ENCODE assay signal across 21 mouse cellular contexts in the genomic region with DNA sequence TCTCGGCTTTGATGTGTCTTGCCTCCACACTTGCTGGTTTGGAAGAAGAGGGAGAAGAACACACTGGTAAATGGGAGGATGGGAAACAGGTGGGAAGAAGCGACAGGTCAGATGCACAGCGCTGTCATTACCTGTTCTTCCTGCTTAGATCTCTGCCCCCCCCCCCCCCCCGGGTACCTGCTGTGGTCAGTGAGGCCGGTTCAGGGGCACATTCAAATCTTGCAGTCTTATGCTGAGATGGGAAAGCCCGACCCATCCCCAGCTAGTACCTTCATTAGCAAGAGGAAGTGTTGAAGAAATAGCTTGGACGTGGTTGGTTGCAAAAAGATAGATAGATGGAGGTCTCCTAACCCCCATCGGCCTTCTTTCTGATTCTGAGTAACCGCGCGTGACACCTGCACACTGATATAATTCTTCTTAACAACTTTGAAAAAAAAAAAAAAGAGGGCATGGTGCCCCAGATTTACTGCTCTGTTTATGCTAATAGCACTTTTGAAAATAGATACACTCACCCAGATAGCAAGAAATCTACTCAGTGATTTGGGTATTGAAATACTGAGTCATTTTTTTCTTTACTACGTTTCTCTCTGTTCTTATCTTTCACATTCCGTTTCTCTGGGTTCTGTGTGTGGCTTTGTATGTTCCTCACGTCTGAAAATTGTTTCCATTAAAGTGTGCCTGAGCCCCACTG. TPM values are rescaled to one million over a fixed set of nuclear protein-coding genes. Genes with fewer than 3 reads are reported as not detected.
DNase-seq lines count a peak whose midpoint lies in the region; ATAC-seq and TF ChIP-seq lines count a peak whose summit lies in the region.
"Had no signal": no experiment of that assay in that cellular context is flagged by ENCODE, and none has a peak within 500 bp of the region (broad histone marks: within the 10 kb centered on the region; RNA-seq: fewer than 3 reads in every experiment).

No protein-coding gene starts in this region.

- no peak for DNase-seq in thymus, adult 2 months
- no peak for DNase-seq in thymus, adult 18-20 months
- peak; percentile 55 for DNase-seq in CD4-positive, CD25-positive, alpha-beta regulatory T cell, adult 2 months (ENCODE audit: low read depth, low spot score)
- no peak for DNase-seq in forebrain, embryonic 14.5 days (ENCODE audit: low spot score)
- no peak for DNase-seq in left cerebral cortex, postnatal 25 days (ENCODE audit: low spot score in 2 of 2)
- no peak for DNase-seq in forebrain, embryonic 11.5 days (ENCODE audit: low spot score)
- DNase-seq: adrenal gland, postnatal 14 days; B cell, adult 2 months; cerebellum, adult 18-20 months; cerebellum, adult 9-11 months; cerebellum, postnatal 36 days; heart, adult 18-20 months had no signal

- no peak for TF ChIP-seq CTCF in thymus, adult 2 months (IDR thresholded peaks at IDR 0.05; ENCODE audit: borderline replicate concordance, control insufficient read depth, extremely low read depth, insufficient read depth, low read length, poor library complexity)
- TF ChIP-seq CTCF in small intestine, adult 2 months (IDR thresholded peaks at IDR 0.05; ENCODE audit: extremely low read depth, insufficient read length, insufficient replicate concordance, low read depth, low read length), result no peak

- peaks cover 13% of the 10 kb centered on the region for H3K36me3 ChIP-seq in thymus, adult 2 months (ENCODE audit: control insufficient read depth, insufficient read depth, low read length)
- no peaks in the 10 kb centered on the region for H3K36me3 ChIP-seq in small intestine, adult 2 months (ENCODE audit: control insufficient read depth, insufficient read depth, low read length)
- no peaks in the 10 kb centered on the region for H3K36me3 ChIP-seq in forebrain, embryonic 14.5 days (ENCODE audit: control insufficient read depth, insufficient read depth, low read length)
- no peaks in the 10 kb centered on the region for H3K36me3 ChIP-seq in forebrain, embryonic 11.5 days (ENCODE audit: control insufficient read depth, insufficient read depth, low read length)
- H3K36me3 ChIP-seq: embryonic facial prominence, embryonic 13.5 days; G1E; hindbrain, embryonic 10.5 days had no signal

- peaks cover 40% of the 10 kb centered on the region for H3K4me1 ChIP-seq in thymus, adult 2 months (replicated peaks; ENCODE audit: control insufficient read depth, insufficient read depth, low read length)
- peaks cover 2% of the 10 kb centered on the region; the same call in 1 of the 2 replicates for H3K4me1 ChIP-seq in small intestine, adult 2 months (ENCODE audit: control insufficient read depth, insufficient read depth, insufficient read length, low read length)
- no peaks in the 10 kb centered on the region for H3K4me1 ChIP-seq in forebrain, embryonic 14.5 days (ENCODE audit: control insufficient read depth, insufficient read depth, low read length)
- no peaks in the 10 kb centered on the region; the same call in 1 of the 2 replicates for H3K4me1 ChIP-seq in forebrain, embryonic 11.5 days (replicated peaks; ENCODE audit: control insufficient read depth, insufficient read depth, low read length)

- no peaks in the 10 kb centered on the region for H3K27me3 ChIP-seq in thymus, adult 2 months (ENCODE audit: control insufficient read depth, insufficient read depth, low read length)
- peaks cover 5% of the 10 kb centered on the region; the same call in 1 of the 2 replicates for H3K27me3 ChIP-seq in small intestine, adult 2 months (ENCODE audit: control insufficient read depth, insufficient read depth, low read length)
- H3K27me3 ChIP-seq in forebrain, embryonic 14.5 days (replicated peaks; ENCODE audit: control insufficient read depth, insufficient read depth, low read length), result no peaks in the 10 kb centered on the region
- no peaks in the 10 kb centered on the region for H3K27me3 ChIP-seq in forebrain, embryonic 11.5 days (ENCODE audit: control insufficient read depth, insufficient read depth, low read length)
- H3K27me3 ChIP-seq: embryonic facial prominence, embryonic 13.5 days; forebrain, embryonic 13.5 days had no signal

- H3K4me3 ChIP-seq in thymus, adult 2 months (ENCODE audit: control insufficient read depth, insufficient read depth, low read length), result peak overlapping the region; percentile 37
- H3K4me3 ChIP-seq in small intestine, adult 2 months (ENCODE audit: low read depth, low read length), result peak overlapping the region; percentile 50
- no peak overlapping the region for H3K4me3 ChIP-seq in forebrain, embryonic 14.5 days (ENCODE audit: low read depth, low read length)
- H3K4me3 ChIP-seq in forebrain, embryonic 11.5 days (ENCODE audit: low read depth, low read length), result no peak overlapping the region
- H3K4me3 ChIP-seq: embryonic facial prominence, embryonic 13.5 days; forebrain, embryonic 13.5 days; hindbrain, embryonic 10.5 days had no signal

- no peaks in the 10 kb centered on the region for H3K9me3 ChIP-seq in forebrain, embryonic 14.5 days (replicated peaks; ENCODE audit: control insufficient read depth, low read length)
- no peaks in the 10 kb centered on the region for H3K9me3 ChIP-seq in forebrain, embryonic 11.5 days (ENCODE audit: control insufficient read depth, low read length)
- H3K9me3 ChIP-seq: embryonic facial prominence, embryonic 13.5 days; forebrain, embryonic 13.5 days; G1E; hindbrain, embryonic 10.5 days had no signal

- TF ChIP-seq POLR2A in thymus, adult 2 months (IDR thresholded peaks at IDR 0.05; ENCODE audit: control insufficient read depth, extremely low read depth, insufficient read depth, low read length, poor library complexity), result no peak
- no peak for TF ChIP-seq POLR2A in small intestine, adult 2 months (IDR thresholded peaks at IDR 0.05; ENCODE audit: low read depth, low read length)

- H3K4me2 ChIP-seq in forebrain, embryonic 14.5 days (ENCODE audit: low read length), result no peak overlapping the region
- H3K4me2 ChIP-seq in forebrain, embryonic 11.5 days (ENCODE audit: low read depth, low read length, severe bottlenecking), result no peak overlapping the region
- H3K4me2 ChIP-seq: embryonic facial prominence, embryonic 13.5 days; forebrain, embryonic 13.5 days; heart, embryonic 11.5 days; hindbrain, embryonic 14.5 days had no signal

- peak; percentile 37 for ATAC-seq in activated CD4-positive, CD25-positive, alpha-beta regulatory T cell, adult 4 months
- no peak for ATAC-seq in forebrain, embryonic 14.5 days
- ATAC-seq in forebrain, embryonic 11.5 days (replicated peaks; ENCODE audit: low FRiP score), result no peak
- ATAC-seq: forebrain, embryonic 13.5 days had no signal

- H3K27ac ChIP-seq in thymus, adult 2 months (ENCODE audit: control insufficient read depth, insufficient read depth, low read length), result peak overlapping the region; percentile 85
- peak overlapping the region; percentile 86 for H3K27ac ChIP-seq in small intestine, adult 2 months (ENCODE audit: insufficient read depth, low read depth, low read length)
- no peak overlapping the region for H3K27ac ChIP-seq in forebrain, embryonic 14.5 days (ENCODE audit: low read depth, low read length)
- H3K27ac ChIP-seq in forebrain, embryonic 11.5 days (ENCODE audit: low read depth, low read length), result no peak overlapping the region
- H3K27ac ChIP-seq: embryonic facial prominence, embryonic 13.5 days; forebrain, embryonic 13.5 days; hindbrain, embryonic 10.5 days; hindbrain, embryonic 14.5 days had no signal

- WGBS in thymus, adult 2 months, result 43% methylated on average over 14 of the region's 14 CpGs
- whole genome bisulfite sequencing in small intestine, adult 2 months, result 46% methylated on average over 14 of the region's 14 CpGs
- WGBS in forebrain, embryonic 14.5 days, result 75% methylated on average over 14 of the region's 14 CpGs
- 75% methylated on average over 14 of the region's 14 CpGs for WGBS in forebrain, embryonic 11.5 days

- no peak overlapping the region for H3K9ac ChIP-seq in forebrain, embryonic 14.5 days (ENCODE audit: low read length)
- H3K9ac ChIP-seq in forebrain, embryonic 11.5 days (ENCODE audit: low read length), result no peak overlapping the region
- H3K9ac ChIP-seq: embryonic facial prominence, embryonic 13.5 days; forebrain, embryonic 13.5 days; hindbrain, embryonic 14.5 days had no signal

- intact Hi-C loops in left cerebral cortex, postnatal 25 days (cut with DNase I), result no loop called here

RNA-seq across cellular contexts. Expression of a gene that starts 31.0 kb away (rescaled TPM):
- polyA plus RNA-seq in thymus, adult 2 months (2012; rRNA removed), result 6.7 and 6.8 TPM in 2 replicates
- 1 to 10 TPM; 2.3 to 3.4 TPM for polyA plus RNA-seq in activated CD4-positive, CD25-positive, alpha-beta regulatory T cell, adult 4 months (2017; shearing (Covaris generic))
- polyA plus RNA-seq in small intestine, adult 2 months (2012; rRNA removed), result 33.0 and 137 TPM in 2 replicates
- polyA plus RNA-seq in forebrain, embryonic 14.5 days (2014; fragmentation: Nextera tagmentation; extraction: Ambion mirVana), result 0.38 and 0.41 TPM in 2 replicates
- total RNA-seq in left cerebral cortex, postnatal 25 days (2021), result 1 to 10 TPM; 2.4 to 2.7 TPM
- 1.8 and 1.9 TPM in 2 replicates for polyA plus RNA-seq in forebrain, embryonic 11.5 days (2014; fragmentation: Nextera tagmentation; extraction: Ambion mirVana)
- total RNA-seq: G1E; heart, postnatal 25 days had no signal
- polyA plus RNA-seq: G1E had no signal

RNA-seq across cellular contexts. Expression of a gene that starts 38.4 kb away (rescaled TPM):
- polyA plus RNA-seq in thymus, adult 2 months (2012; rRNA removed), result 70.5 and 96.7 TPM in 2 replicates
- polyA plus RNA-seq in activated CD4-positive, CD25-positive, alpha-beta regulatory T cell, adult 4 months (2017; shearing (Covaris generic)), result 100 to 1,000 TPM; 161 to 193 TPM
- 17.2 and 37.7 TPM in 2 replicates for polyA plus RNA-seq in small intestine, adult 2 months (2012; rRNA removed)
- polyA plus RNA-seq in forebrain, embryonic 14.5 days (2014; fragmentation: Nextera tagmentation; extraction: Ambion mirVana), result 279 and 290 TPM in 2 replicates
- total RNA-seq in left cerebral cortex, postnatal 25 days (2021), result 100 to 1,000 TPM; 119 to 120 TPM
- polyA plus RNA-seq in forebrain, embryonic 11.5 days (2014; fragmentation: Nextera tagmentation; extraction: Ambion mirVana), result 111 and 112 TPM in 2 replicates

Comparison
In these comparisons a context has a peak if more than half of its experiments do, and no peak if none do; other contexts are left out.
1. H3K27ac ChIP-seq: peak in thymus, adult 2 months (single experiment) and small intestine, adult 2 months (single experiment); none in forebrain, embryonic 14.5 days (single experiment) and forebrain, embryonic 11.5 days (single experiment).
2. H3K4me3 ChIP-seq: peak in thymus, adult 2 months (single experiment) and small intestine, adult 2 months (single experiment); none in forebrain, embryonic 14.5 days (single experiment) and forebrain, embryonic 11.5 days (single experiment).